Mouse (Mus musculus) spleen, adult 2 months (tissue): ENCODE data around the gene Foxo1.

Source experiments
- CTCF ChIP-seq: fragments of 200-500 bp; IDR thresholded peaks from 2 replicates; pipeline ENCODE4 v1.5.1; 2011; ENCODE audit warnings: mild to moderate bottlenecking, inconsistent platforms; ENCODE audit not compliant: insufficient read depth, insufficient read length, insufficient replicate concordance; ENCODE audit errors: extremely low read depth
- POLR2A ChIP-seq: fragments of 200-500 bp; IDR thresholded peaks from 2 replicates; pipeline ENCODE4 v1.6.1; 2011; ENCODE audit warnings: low read depth, low read length, inconsistent platforms

DNA sequence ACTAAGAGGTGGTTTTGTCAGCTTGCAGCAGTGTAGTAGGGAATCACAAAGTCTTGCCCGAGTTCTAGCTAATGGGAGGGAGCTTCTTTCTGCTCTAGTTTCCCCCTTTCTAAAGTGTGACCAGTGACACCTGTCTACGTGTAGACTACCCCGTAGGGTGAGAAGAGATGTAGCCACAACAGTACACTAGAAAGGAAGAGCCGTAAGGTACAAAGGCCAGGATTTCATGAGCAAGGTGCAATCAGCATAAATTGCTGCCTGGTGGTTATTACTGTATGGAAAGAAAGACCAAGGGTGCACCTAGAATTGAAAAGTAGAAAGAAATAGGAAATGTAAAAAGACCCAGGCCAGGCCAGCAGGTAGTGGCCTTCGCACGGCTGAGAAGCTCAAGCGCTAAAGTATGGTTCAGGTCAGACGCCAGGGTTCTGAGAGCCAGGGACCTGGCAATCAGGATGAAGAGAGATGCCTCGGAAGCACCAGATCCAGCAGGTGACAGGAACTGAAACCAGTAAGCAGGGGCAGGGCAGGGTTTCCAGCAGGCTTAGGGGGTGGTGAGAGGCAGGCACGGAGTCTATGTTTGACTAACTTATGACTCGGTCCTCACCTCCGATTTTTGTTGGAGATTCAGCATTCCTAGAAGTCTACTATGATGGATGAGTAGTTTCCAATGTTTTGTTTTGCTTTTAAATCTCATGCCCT is 72.3 kb downstream of the Foxo1 start:
- TF ChIP-seq CTCF, result no peak
- TF ChIP-seq POLR2A, result no peak
